Mouse (Mus musculus) MEL (cell line): Measurements from ENCODE around the gene Msi2.

Experiments
- CHD1 ChIP-seq: IDR thresholded peaks from 2 replicates; pipeline ENCODE4 v1.6.1; 2012; ENCODE audit warnings: low read depth, mild to moderate bottlenecking, inconsistent platforms, low read length, improper control_type of control experiment
- GATA1 ChIP-seq: IDR thresholded peaks from 2 replicates; pipeline ENCODE4 v1.6.1; 2011; ENCODE audit warnings: low read depth, low read length, improper control_type of control experiment
- MAFK ChIP-seq: IDR thresholded peaks from 2 replicates; pipeline ENCODE4 v1.6.1; 2011; ENCODE audit warnings: low read depth, mild to moderate bottlenecking, low read length, improper control_type of control experiment, borderline replicate concordance
- MAX ChIP-seq: IDR thresholded peaks from 2 replicates; pipeline ENCODE4 v1.6.1; 2011; ENCODE audit warnings: low read length, improper control_type of control experiment
- POLR2A ChIP-seq, 2 experiments: IDR thresholded peaks; 2 replicates each; pipeline ENCODE4 v1.6.1; 2011 to 2012; ENCODE audit warnings: low read length in 2 of 2, mild to moderate bottlenecking in 2 of 2, control low read depth in 1 of 2, improper control_type of control experiment in 1 of 2, low read depth in 1 of 2, moderate library complexity in 1 of 2; ENCODE audit not compliant: control insufficient read depth in 1 of 2, insufficient read depth in 1 of 2, poor library complexity in 1 of 2
- UBTF ChIP-seq: IDR thresholded peaks from 2 replicates; pipeline ENCODE4 v1.6.1; 2012; ENCODE audit warnings: low read depth, mild to moderate bottlenecking, inconsistent platforms, low read length, improper control_type of control experiment, moderate library complexity, borderline replicate concordance; ENCODE audit not compliant: insufficient read depth
- USF1 ChIP-seq: IDR thresholded peaks from 2 replicates; pipeline ENCODE4 v1.6.1; 2014; ENCODE audit warnings: low read depth, mild to moderate bottlenecking, inconsistent platforms, low read length, improper control_type of control experiment, moderate library complexity
- ZC3H11A ChIP-seq: IDR thresholded peaks from 2 replicates; pipeline ENCODE4 v1.6.1; 2012; ENCODE audit warnings: low read depth, mild to moderate bottlenecking, inconsistent platforms, low read length, improper control_type of control experiment

DNA sequence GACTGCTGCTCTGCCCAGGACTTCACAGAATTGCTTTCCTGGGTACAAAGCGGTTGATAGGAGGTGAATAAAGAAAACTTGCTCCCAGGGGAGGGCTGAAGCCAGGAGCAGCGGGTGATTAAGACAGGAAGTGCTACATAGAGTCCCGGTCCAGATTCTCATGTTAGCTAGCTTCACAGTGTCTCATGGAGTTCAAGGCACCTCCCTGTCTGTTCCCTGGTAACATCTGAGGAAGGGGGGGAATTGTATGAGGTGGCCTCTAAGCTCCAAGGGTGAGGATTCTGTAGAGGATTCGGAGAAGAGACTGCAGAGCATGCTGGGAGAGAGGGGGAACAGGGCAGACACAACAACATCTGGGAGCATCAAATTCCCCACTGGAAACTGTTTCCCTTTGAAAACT, 233.2 kb downstream of the Msi2 start:
- no peak for TF ChIP-seq CHD1
- no peak for TF ChIP-seq GATA1
- no peak for TF ChIP-seq POLR2A (IDR thresholded peaks at IDR 0.05; ENCODE audit: control insufficient read depth in 1 of 2, insufficient read depth in 1 of 2, low read depth in 1 of 2, low read length in 2 of 2, poor library complexity in 1 of 2)
- no peak for TF ChIP-seq ZC3H11A
- no peak for TF ChIP-seq USF1
- TF ChIP-seq MAFK, result no peak
- no peak for TF ChIP-seq UBTF
- no peak for TF ChIP-seq MAX
